Mouse (Mus musculus): ENCODE data around the gene Hid1. TPM values are rescaled to one million over a fixed set of nuclear protein-coding genes. Genes with fewer than 3 reads are reported as not detected.

Hid1 gene
- polyA plus RNA-seq, 1 experiment from 2014 or later, result 8.1 TPM

DNA sequence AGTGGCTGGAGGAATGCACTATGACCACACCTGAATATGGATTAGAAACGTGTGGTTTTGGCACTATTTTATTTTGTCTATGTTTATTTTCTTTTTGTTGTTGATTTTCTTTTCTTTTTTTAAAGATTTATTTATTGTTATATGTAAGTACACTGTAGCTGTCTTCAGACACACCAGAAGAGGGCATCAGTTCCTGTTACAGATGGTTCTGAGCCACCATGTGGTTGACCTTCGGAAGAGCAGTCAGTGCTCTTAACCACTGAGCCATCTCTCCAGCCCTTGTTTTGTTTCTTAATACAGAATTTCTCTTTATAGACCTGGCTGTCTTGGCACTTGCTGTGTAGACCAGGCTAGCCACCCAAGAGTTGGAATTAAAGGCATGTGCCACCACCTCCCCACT lies 5.2 kb upstream of the Hid1 start:
- Histone ChIP-seq H3K4me3 (replicated peaks) (no peak overlapping the region), H3K4me2 (no peak overlapping the region), H3K4me1 (peaks cover 10% of the 10 kb centered on the region), H3K9ac (no peak overlapping the region), H3K27ac (no peak overlapping the region), H3K36me3 (no peaks in the 10 kb centered on the region), H3K9me3 (replicated peaks) (no peaks in the 10 kb centered on the region), H3K27me3 (peaks cover 83% of the 10 kb centered on the region)
- no peak for ATAC-seq (replicated peaks; ENCODE audit: low FRiP score)
- WGBS, result 57% methylated on average over 2 of the region's 2 CpGs

DNA sequence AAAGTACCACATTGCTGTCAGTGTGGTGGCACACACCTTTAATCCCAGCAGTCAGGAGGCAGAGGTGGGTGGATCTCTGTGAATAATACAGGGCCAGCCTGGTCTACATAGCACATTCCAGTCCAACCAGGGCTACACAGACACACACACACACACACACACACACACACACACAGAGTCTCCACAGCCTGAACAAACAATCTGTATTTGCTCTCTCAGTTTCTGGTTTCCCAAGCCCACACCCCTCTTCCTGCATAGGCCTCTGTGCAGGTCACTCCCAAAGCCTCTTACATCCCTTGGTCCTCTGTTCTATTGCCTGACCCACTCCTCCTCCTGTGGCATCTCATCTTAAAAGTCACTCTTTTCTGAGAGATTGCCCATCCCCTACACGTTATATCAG lies 4.5 kb upstream of the Hid1 start:
- Histone ChIP-seq H3K27me3 (peaks cover 90% of the 10 kb centered on the region), H3K4me2 (no peak overlapping the region), H3K4me1 (peaks cover 18% of the 10 kb centered on the region), H3K4me3 (replicated peaks) (no peak overlapping the region), H3K9me3 (replicated peaks) (no peaks in the 10 kb centered on the region), H3K9ac (no peak overlapping the region), H3K36me3 (no peaks in the 10 kb centered on the region), H3K27ac (no peak overlapping the region)
- no peak for ATAC-seq (replicated peaks; ENCODE audit: low FRiP score)
- 63% methylated on average over 1 of the region's 1 CpGs for WGBS

DNA sequence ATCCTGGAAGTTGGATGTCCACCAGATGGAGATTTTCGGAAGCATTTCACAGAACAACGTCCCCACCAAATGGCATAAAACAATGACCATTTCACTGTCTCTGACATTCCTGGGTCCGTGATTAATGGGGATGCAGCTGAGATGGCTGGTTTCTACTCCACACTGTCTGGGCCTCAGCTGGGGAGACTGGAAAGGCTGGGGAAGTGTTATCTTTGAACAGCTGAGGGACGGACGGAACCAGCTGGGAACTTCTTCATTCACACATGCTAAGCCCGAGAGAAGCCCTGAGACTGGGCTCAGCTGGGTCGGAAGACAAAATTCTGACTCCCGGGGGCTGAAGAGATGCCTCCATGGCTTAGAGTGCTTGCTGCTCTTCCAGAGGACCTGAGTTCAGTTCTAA lies 3.8 kb upstream of the Hid1 start:
- ATAC-seq (replicated peaks; ENCODE audit: low FRiP score), result no peak
- 57% methylated on average over 8 of the region's 8 CpGs for WGBS
- Histone ChIP-seq H3K4me2 (no peak overlapping the region), H3K9ac (no peak overlapping the region), H3K4me1 (peaks cover 24% of the 10 kb centered on the region), H3K36me3 (no peaks in the 10 kb centered on the region), H3K27me3 (peaks cover 97% of the 10 kb centered on the region), H3K4me3 (replicated peaks) (no peak overlapping the region), H3K27ac (no peak overlapping the region), H3K9me3 (replicated peaks) (no peaks in the 10 kb centered on the region)

DNA sequence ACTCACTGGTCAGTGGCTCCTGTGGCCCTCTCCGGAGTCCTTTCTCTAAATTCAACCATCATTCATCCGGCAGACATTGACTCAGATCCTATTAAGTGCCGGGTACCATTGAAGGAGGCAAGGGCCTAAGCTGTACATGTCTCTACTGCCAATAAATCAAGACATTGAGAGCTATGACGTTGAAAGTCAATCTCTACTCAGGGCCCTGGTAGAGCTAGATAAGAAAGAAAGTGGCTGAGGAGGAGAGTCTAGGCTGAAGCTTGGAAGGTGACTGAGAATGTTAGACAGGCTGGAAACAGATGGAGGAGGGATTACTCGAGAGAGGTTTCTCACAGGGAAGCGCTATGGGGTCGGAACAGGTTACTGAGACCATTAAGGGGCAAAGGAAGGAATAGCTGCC lies 2.8 kb upstream of the Hid1 start:
- 47% methylated on average over 7 of the region's 7 CpGs for whole genome bisulfite sequencing
- H3K4me2 ChIP-seq, result no peak overlapping the region
- peaks cover 96% of the 10 kb centered on the region for H3K27me3 ChIP-seq
- no peak for ATAC-seq (replicated peaks; ENCODE audit: low FRiP score)
- H3K9ac ChIP-seq, result no peak overlapping the region
- peaks cover 32% of the 10 kb centered on the region for H3K4me1 ChIP-seq
- H3K36me3 ChIP-seq, result no peaks in the 10 kb centered on the region
- H3K4me3 ChIP-seq (replicated peaks), result no peak overlapping the region
- H3K9me3 ChIP-seq (replicated peaks), result no peaks in the 10 kb centered on the region
- H3K27ac ChIP-seq, result no peak overlapping the region

DNA sequence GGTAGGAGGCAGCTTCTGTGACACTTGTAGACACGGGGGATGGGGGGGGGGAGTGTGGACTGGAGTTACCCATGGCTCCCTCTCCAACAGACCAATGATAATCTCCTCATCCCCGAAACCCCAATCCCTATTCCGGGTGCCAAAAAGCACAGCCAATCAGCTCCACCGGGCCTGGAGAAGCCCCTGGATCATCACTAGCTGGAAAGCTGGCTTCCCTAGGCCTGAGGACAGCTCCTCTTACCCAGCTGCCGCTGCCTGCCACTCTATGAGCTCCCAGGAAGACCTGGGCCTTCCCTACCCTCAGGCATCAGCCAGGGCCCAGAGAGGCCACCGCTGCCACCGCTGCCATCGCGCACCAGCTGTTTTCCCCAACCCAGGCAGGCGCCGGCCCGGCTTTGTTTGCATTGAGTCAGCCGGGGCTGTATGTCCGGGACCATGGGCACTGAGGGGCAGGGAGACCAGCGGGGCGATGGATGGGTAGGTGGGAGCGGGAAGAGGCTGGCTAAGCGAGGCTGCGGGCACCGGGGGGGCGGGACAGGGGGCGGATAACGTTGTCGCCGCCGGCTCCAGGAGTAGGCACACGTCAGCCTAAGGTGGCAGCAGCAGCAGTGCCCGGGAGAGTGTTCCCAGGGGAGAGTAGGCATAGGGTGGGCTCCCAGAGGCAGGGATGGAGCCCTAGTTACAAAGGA lies 706 bp downstream of the Hid1 start:
- WGBS, result 4% methylated on average over 28 of the region's 28 CpGs

DNA sequence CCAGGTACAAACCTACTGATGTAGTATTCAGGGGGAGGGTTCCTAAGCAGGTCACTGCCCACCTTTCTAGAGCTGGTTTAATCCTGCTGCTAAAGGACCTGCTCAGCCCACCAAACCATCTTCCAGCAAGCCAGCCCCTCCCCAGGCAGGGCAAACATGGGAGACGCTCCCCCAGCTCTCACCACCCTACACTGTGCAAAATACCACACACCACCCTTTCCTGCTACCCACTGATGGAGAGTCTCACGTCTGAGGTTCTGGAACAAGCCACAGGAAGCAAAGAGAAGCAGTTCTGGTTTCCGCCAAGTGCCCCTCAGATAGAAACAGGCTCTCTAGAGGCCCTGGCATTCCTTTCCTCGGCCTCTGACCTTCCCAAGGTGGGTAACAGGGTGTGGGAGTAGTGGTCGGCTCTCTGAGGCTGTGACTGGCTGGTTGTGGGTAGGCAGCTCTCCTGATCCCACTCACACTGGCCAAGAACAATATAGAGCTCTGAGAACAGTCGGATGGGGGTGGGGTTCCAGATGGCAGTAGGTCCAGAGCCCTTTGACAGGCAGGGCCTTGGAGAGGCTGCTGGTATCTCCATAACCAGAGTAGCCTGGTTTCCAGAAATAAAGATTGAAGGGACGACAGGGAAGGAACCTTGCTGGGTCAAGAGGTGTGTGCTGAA lies 1.4 kb downstream of the Hid1 start:
- ATAC-seq (replicated peaks; ENCODE audit: low FRiP score), result peak; percentile 47; the same call in 1 of the 2 replicates
- peaks cover 60% of the 10 kb centered on the region for H3K27me3 ChIP-seq
- 32% methylated on average over 7 of the region's 7 CpGs for WGBS

More for the DNA sequence above, 706 bp downstream of the Hid1 start:
- Histone ChIP-seq H3K9me3 (replicated peaks) (no peaks in the 10 kb centered on the region), H3K4me2 (peak overlapping the region; percentile 96), H3K9ac (peak overlapping the region; percentile 50), H3K4me1 (peaks cover 25% of the 10 kb centered on the region), H3K27me3 (peaks cover 66% of the 10 kb centered on the region), H3K27ac (no peak overlapping the region), H3K36me3 (no peaks in the 10 kb centered on the region), H3K4me3 (replicated peaks) (peak overlapping the region; percentile 60)
- peak; percentile 32 for ATAC-seq (replicated peaks; ENCODE audit: low FRiP score)

DNA sequence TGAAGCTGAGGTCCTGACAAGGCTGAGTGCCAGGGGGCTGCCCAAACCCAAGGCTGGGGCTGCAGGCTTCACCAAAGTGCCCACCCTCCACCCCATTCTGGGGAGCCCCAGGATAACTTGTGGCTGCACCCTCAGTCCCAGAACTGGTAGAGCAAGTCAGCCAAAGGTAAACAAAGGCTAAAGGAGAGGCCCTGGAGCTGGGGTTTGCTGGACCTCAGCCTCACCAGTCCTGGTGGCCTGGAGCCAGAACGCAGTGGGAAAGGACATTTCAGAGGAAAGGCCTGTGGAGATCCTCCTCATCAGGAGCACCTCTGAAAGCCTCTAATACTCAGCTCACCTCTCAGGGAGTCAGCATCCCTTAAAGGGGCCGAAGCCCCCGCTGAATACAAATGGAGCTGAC lies 3.4 kb downstream of the Hid1 start:
- no peak for ATAC-seq (replicated peaks; ENCODE audit: low FRiP score)
- WGBS, result 87% methylated on average over 3 of the region's 3 CpGs
- Histone ChIP-seq H3K4me1 (peaks cover 34% of the 10 kb centered on the region), H3K36me3 (no peaks in the 10 kb centered on the region), H3K4me2 (no peak overlapping the region), H3K9ac (no peak overlapping the region), H3K4me3 (replicated peaks) (no peak overlapping the region), H3K27ac (no peak overlapping the region), H3K9me3 (replicated peaks) (no peaks in the 10 kb centered on the region), H3K27me3 (peaks cover 39% of the 10 kb centered on the region)

More for the DNA sequence above, 1.4 kb downstream of the Hid1 start:
- H3K4me1 ChIP-seq, result peaks cover 25% of the 10 kb centered on the region
- H3K27ac ChIP-seq, result no peak overlapping the region
- H3K4me3 ChIP-seq (replicated peaks), result peak overlapping the region; percentile 60
- H3K36me3 ChIP-seq, result no peaks in the 10 kb centered on the region
- no peaks in the 10 kb centered on the region for H3K9me3 ChIP-seq (replicated peaks)
- no peak overlapping the region for H3K9ac ChIP-seq
- H3K4me2 ChIP-seq, result peak overlapping the region; percentile 96

DNA sequence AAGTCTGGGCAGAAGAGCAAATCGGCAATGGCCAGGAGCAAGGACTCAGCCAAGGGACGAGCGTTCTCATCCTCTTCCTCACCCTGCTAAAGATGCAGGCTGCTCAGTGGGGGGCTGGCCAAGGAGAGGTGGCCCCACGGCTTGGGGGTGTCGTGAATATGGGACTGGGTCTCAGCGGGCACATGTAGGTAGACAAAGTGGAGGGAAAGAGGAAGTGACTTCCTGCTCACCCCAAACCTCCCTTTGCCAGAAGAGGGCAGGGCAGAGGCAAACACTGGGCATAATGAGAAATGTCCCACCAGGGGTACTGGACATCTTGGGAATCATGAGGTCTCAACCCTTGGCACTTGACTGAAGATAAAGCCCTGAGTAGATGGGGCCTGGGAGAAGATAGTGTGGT lies 7.8 kb downstream of the Hid1 start:
- Histone ChIP-seq H3K4me2 (no peak overlapping the region), H3K27ac (no peak overlapping the region), H3K9me3 (replicated peaks) (no peaks in the 10 kb centered on the region), H3K27me3 (peaks cover 17% of the 10 kb centered on the region), H3K4me3 (replicated peaks) (no peak overlapping the region), H3K36me3 (no peaks in the 10 kb centered on the region), H3K9ac (no peak overlapping the region), H3K4me1 (peaks cover 23% of the 10 kb centered on the region)
- ATAC-seq (replicated peaks; ENCODE audit: low FRiP score), result no peak
- WGBS, result 66% methylated on average over 6 of the region's 6 CpGs

DNA sequence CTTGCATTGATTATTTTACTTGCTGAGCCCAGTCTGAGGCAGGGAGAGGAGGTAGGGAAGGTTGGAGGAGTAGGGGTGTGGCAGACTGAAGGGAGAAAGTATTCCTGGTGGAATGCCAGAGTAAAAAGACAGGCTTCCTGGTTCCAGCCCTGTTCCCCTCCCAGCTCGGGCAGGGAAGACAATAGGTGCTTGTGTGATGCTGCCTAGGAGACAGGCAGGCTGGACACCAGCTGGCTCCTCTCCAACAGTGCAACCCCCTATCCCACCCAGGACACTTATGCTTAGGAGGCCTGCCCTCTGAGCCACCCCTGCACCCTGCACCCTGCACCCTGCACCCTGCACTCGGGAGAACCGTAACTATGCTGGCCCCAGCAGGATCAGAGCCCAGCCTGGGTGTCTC lies 8.3 kb downstream of the Hid1 start:
- no peaks in the 10 kb centered on the region for H3K9me3 ChIP-seq (replicated peaks)
- H3K27ac ChIP-seq, result no peak overlapping the region
- no peak overlapping the region for H3K9ac ChIP-seq
- H3K36me3 ChIP-seq, result no peaks in the 10 kb centered on the region
- no peak for ATAC-seq (replicated peaks; ENCODE audit: low FRiP score)
- WGBS, result 34% methylated on average over 3 of the region's 3 CpGs
- H3K4me1 ChIP-seq, result peaks cover 23% of the 10 kb centered on the region
- no peak overlapping the region for H3K4me2 ChIP-seq
- no peak overlapping the region for H3K4me3 ChIP-seq (replicated peaks)
- peaks cover 17% of the 10 kb centered on the region for H3K27me3 ChIP-seq

DNA sequence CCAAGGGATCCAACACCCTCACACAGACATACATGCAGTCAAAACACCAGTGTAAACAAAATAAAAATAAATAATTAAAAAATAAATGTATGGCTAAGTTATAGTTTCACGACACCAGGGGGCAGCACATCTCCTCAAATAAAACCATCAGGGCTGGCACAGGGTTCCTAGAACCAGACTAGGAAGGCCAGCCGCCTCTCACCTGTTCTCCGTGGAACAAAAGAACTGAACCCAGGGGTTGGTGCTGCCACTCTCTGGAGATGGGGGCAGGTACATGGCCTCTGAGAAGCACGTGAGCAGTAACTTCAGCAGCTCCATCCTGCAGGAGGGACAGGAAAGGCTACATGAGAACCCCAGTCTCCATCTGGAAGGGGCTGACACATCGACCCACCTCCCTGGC lies 9.1 kb downstream of the Hid1 start:
- H3K4me3 ChIP-seq (replicated peaks), result no peak overlapping the region
- H3K9me3 ChIP-seq (replicated peaks), result no peaks in the 10 kb centered on the region
- no peak overlapping the region for H3K9ac ChIP-seq
- no peak overlapping the region for H3K27ac ChIP-seq
- H3K36me3 ChIP-seq, result no peaks in the 10 kb centered on the region
- ATAC-seq (replicated peaks; ENCODE audit: low FRiP score), result no peak
- H3K4me2 ChIP-seq, result no peak overlapping the region
- peaks cover 20% of the 10 kb centered on the region for H3K27me3 ChIP-seq
- WGBS, result 15% methylated on average over 5 of the region's 5 CpGs
- peaks cover 23% of the 10 kb centered on the region for H3K4me1 ChIP-seq

DNA sequence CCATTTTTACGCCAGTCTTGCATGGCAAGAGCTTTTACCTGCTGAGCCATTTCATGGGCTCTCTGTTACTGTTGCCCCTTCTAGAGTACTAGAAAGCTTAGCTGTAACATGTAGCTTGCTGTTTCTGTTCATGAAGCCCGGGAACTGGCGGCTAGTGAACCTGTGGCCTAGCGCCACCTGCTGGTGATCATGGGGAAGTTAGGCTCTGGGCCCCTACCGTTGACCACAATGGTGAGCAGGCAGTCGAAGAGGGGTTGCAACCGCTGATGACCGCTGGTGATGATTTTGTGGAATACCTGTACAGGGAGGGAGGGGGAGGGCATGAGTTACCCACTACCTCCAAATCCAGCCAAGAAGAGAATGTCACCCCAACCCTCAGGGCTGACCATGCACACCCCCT lies 13.4 kb downstream of the Hid1 start:
- Histone ChIP-seq H3K4me3 (replicated peaks) (no peak overlapping the region), H3K4me2 (no peak overlapping the region), H3K36me3 (no peaks in the 10 kb centered on the region), H3K4me1 (peaks cover 16% of the 10 kb centered on the region), H3K9ac (no peak overlapping the region), H3K27me3 (peaks cover 38% of the 10 kb centered on the region), H3K27ac (no peak overlapping the region), H3K9me3 (replicated peaks) (no peaks in the 10 kb centered on the region)
- 5% methylated on average over 8 of the region's 8 CpGs for WGBS
- ATAC-seq (replicated peaks; ENCODE audit: low FRiP score), result peak; percentile 45; the same call in 1 of the 2 replicates

DNA sequence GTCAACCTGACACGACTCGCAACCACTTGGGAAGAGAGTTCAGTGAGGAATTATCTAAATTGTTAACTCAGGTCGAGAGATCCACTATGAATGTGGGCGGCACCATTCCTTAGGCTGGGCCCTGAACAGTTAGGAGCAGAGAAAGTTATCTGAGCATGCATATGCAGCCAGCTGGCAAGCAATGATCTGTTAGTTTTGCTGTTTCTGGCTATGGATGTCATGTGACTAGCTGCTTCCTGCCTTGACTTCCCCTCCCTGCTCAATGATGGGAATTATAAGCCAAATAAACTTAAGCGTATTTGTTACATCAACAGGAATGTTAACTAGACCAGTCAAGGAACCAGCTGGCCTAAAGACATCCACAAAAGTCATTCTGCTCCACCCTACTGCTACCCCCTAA lies 14.2 kb downstream of the Hid1 start:
- no peak overlapping the region for H3K27ac ChIP-seq
- no peaks in the 10 kb centered on the region for H3K36me3 ChIP-seq
- peaks cover 14% of the 10 kb centered on the region for H3K4me1 ChIP-seq
- WGBS, result 90% methylated on average over 5 of the region's 5 CpGs
- no peak for ATAC-seq (replicated peaks; ENCODE audit: low FRiP score)
- no peaks in the 10 kb centered on the region for H3K9me3 ChIP-seq (replicated peaks)
- H3K4me3 ChIP-seq (replicated peaks), result no peak overlapping the region
- H3K9ac ChIP-seq, result no peak overlapping the region
- no peak overlapping the region for H3K4me2 ChIP-seq
- H3K27me3 ChIP-seq, result peaks cover 40% of the 10 kb centered on the region

Data from kidney, embryonic 15.5 days (tissue).